Mouse (Mus musculus): ENCODE results near the gene Slc25a34. TPM values are rescaled to one million over a fixed set of nuclear protein-coding genes. Genes with fewer than 3 reads are reported as not detected.

Slc25a34 gene
- polyA plus RNA-seq, 1 experiment from 2014 or later, result 0.08 TPM

GRCm38 (mm10) chr4:141625774-141626550 is 2.3 kb upstream of the Slc25a34 start:
- 91% methylated on average over 16 of the region's 16 CpGs for WGBS
- Histone ChIP-seq H3K36me3 (ENCODE audit: control insufficient read depth, insufficient read depth, low read length) (peaks cover 68% of the 10 kb centered on the region), H3K27me3 (replicated peaks; ENCODE audit: control insufficient read depth, insufficient read depth, low read length) (no peaks in the 10 kb centered on the region)

GRCm38 (mm10) chr4:141624983-141625773 is 1.6 kb upstream of the Slc25a34 start:
- no peaks in the 10 kb centered on the region for H3K27me3 ChIP-seq (replicated peaks; ENCODE audit: control insufficient read depth, insufficient read depth, low read length)
- peaks cover 60% of the 10 kb centered on the region for H3K36me3 ChIP-seq (ENCODE audit: control insufficient read depth, insufficient read depth, low read length)
- H3K27ac ChIP-seq (replicated peaks; ENCODE audit: low read depth, low read length), result no peak overlapping the region
- no peaks in the 10 kb centered on the region for H3K9me3 ChIP-seq (ENCODE audit: control insufficient read depth, low read length)
- no peak overlapping the region for H3K9ac ChIP-seq (ENCODE audit: low read depth, low read length)
- no peaks in the 10 kb centered on the region for H3K4me1 ChIP-seq (ENCODE audit: control insufficient read depth, insufficient read depth, low read length)
- 79% methylated on average over 19 of the region's 19 CpGs for WGBS
- ATAC-seq (ENCODE audit: low read depth) (no peak), DNase-seq (ENCODE audit: low spot score) (no peak)
- no peak overlapping the region for H3K4me3 ChIP-seq (ENCODE audit: low read depth, low read length)
- no peak overlapping the region for H3K4me2 ChIP-seq (ENCODE audit: low read depth, low read length)

More at GRCm38 (mm10) chr4:141625774-141626550, 2.3 kb upstream of the Slc25a34 start:
- H3K27ac ChIP-seq (replicated peaks; ENCODE audit: low read depth, low read length), result no peak overlapping the region
- H3K4me3 ChIP-seq (ENCODE audit: low read depth, low read length), result no peak overlapping the region
- H3K9ac ChIP-seq (ENCODE audit: low read depth, low read length), result no peak overlapping the region
- ATAC-seq (ENCODE audit: low read depth) (no peak), DNase-seq (ENCODE audit: low spot score) (no peak)
- H3K4me2 ChIP-seq (ENCODE audit: low read depth, low read length), result no peak overlapping the region
- no peaks in the 10 kb centered on the region for H3K9me3 ChIP-seq (ENCODE audit: control insufficient read depth, low read length)
- no peaks in the 10 kb centered on the region for H3K4me1 ChIP-seq (ENCODE audit: control insufficient read depth, insufficient read depth, low read length)

GRCm38 (mm10) chr4:141624134-141624533 is 513 bp upstream of the Slc25a34 start:
- 91% methylated on average over 7 of the region's 8 CpGs for WGBS
- Histone ChIP-seq H3K4me3 (ENCODE audit: low read depth, low read length) (no peak overlapping the region), H3K36me3 (ENCODE audit: control insufficient read depth, insufficient read depth, low read length) (peaks cover 50% of the 10 kb centered on the region), H3K9ac (ENCODE audit: low read depth, low read length) (no peak overlapping the region), H3K27me3 (replicated peaks; ENCODE audit: control insufficient read depth, insufficient read depth, low read length) (no peaks in the 10 kb centered on the region), H3K4me2 (ENCODE audit: low read depth, low read length) (no peak overlapping the region), H3K27ac (replicated peaks; ENCODE audit: low read depth, low read length) (no peak overlapping the region), H3K4me1 (ENCODE audit: control insufficient read depth, insufficient read depth, low read length) (no peaks in the 10 kb centered on the region), H3K9me3 (ENCODE audit: control insufficient read depth, low read length) (no peaks in the 10 kb centered on the region)
- no peak for DNase-seq (ENCODE audit: low spot score)
- no peak for ATAC-seq (ENCODE audit: low read depth)

GRCm38 (mm10) chr4:141623037-141623436 is 584 bp downstream of the Slc25a34 start:
- Histone ChIP-seq H3K4me3 (ENCODE audit: low read depth, low read length) (no peak overlapping the region), H3K27ac (replicated peaks; ENCODE audit: low read depth, low read length) (no peak overlapping the region), H3K4me1 (ENCODE audit: control insufficient read depth, insufficient read depth, low read length) (peaks cover 2% of the 10 kb centered on the region), H3K9me3 (ENCODE audit: control insufficient read depth, low read length) (no peaks in the 10 kb centered on the region), H3K4me2 (ENCODE audit: low read depth, low read length) (no peak overlapping the region), H3K36me3 (ENCODE audit: control insufficient read depth, insufficient read depth, low read length) (peaks cover 39% of the 10 kb centered on the region), H3K27me3 (replicated peaks; ENCODE audit: control insufficient read depth, insufficient read depth, low read length) (no peaks in the 10 kb centered on the region), H3K9ac (ENCODE audit: low read depth, low read length) (no peak overlapping the region)
- 85% methylated on average over 11 of the region's 11 CpGs for WGBS
- no peak for DNase-seq (ENCODE audit: low spot score)
- no peak for ATAC-seq (ENCODE audit: low read depth)

GRCm38 (mm10) chr4:141622580-141622979 is 1.0 kb downstream of the Slc25a34 start:
- Histone ChIP-seq H3K9me3 (ENCODE audit: control insufficient read depth, low read length) (no peaks in the 10 kb centered on the region), H3K4me3 (ENCODE audit: low read depth, low read length) (no peak overlapping the region), H3K36me3 (ENCODE audit: control insufficient read depth, insufficient read depth, low read length) (peaks cover 34% of the 10 kb centered on the region), H3K27ac (replicated peaks; ENCODE audit: low read depth, low read length) (no peak overlapping the region), H3K4me2 (ENCODE audit: low read depth, low read length) (no peak overlapping the region), H3K27me3 (replicated peaks; ENCODE audit: control insufficient read depth, insufficient read depth, low read length) (no peaks in the 10 kb centered on the region), H3K9ac (ENCODE audit: low read depth, low read length) (no peak overlapping the region), H3K4me1 (ENCODE audit: control insufficient read depth, insufficient read depth, low read length) (peaks cover 6% of the 10 kb centered on the region)
- ATAC-seq (ENCODE audit: low read depth) (no peak), DNase-seq (ENCODE audit: low spot score) (no peak)
- WGBS, result 72% methylated on average over 5 of the region's 5 CpGs

GRCm38 (mm10) chr4:141622091-141622490 is 1.5 kb downstream of the Slc25a34 start:
- Histone ChIP-seq H3K9me3 (ENCODE audit: control insufficient read depth, low read length) (no peaks in the 10 kb centered on the region), H3K9ac (ENCODE audit: low read depth, low read length) (no peak overlapping the region)

GRCm38 (mm10) chr4:141621297-141621696 is 2.3 kb downstream of the Slc25a34 start:
- Histone ChIP-seq H3K9ac (ENCODE audit: low read depth, low read length) (no peak overlapping the region), H3K4me3 (ENCODE audit: low read depth, low read length) (no peak overlapping the region), H3K36me3 (ENCODE audit: control insufficient read depth, insufficient read depth, low read length) (peaks cover 22% of the 10 kb centered on the region; the same call in 1 of the 2 replicates), H3K9me3 (ENCODE audit: control insufficient read depth, low read length) (no peaks in the 10 kb centered on the region), H3K4me2 (ENCODE audit: low read depth, low read length) (no peak overlapping the region), H3K4me1 (ENCODE audit: control insufficient read depth, insufficient read depth, low read length) (peaks cover 8% of the 10 kb centered on the region), H3K27ac (replicated peaks; ENCODE audit: low read depth, low read length) (no peak overlapping the region), H3K27me3 (replicated peaks; ENCODE audit: control insufficient read depth, insufficient read depth, low read length) (no peaks in the 10 kb centered on the region)
- DNase-seq (ENCODE audit: low spot score), result no peak
- ATAC-seq (ENCODE audit: low read depth), result no peak
- WGBS, result 81% methylated on average over 8 of the region's 8 CpGs

More at GRCm38 (mm10) chr4:141622091-141622490, 1.5 kb downstream of the Slc25a34 start:
- Histone ChIP-seq H3K36me3 (ENCODE audit: control insufficient read depth, insufficient read depth, low read length) (peaks cover 30% of the 10 kb centered on the region), H3K4me2 (ENCODE audit: low read depth, low read length) (no peak overlapping the region), H3K27me3 (replicated peaks; ENCODE audit: control insufficient read depth, insufficient read depth, low read length) (no peaks in the 10 kb centered on the region), H3K4me1 (ENCODE audit: control insufficient read depth, insufficient read depth, low read length) (peaks cover 8% of the 10 kb centered on the region), H3K27ac (replicated peaks; ENCODE audit: low read depth, low read length) (no peak overlapping the region), H3K4me3 (ENCODE audit: low read depth, low read length) (no peak overlapping the region)
- DNase-seq (ENCODE audit: low spot score), result no peak
- no peak for ATAC-seq (ENCODE audit: low read depth)
- 69% methylated on average over 8 of the region's 8 CpGs for WGBS

- Histone ChIP-seq H3K9me3 (ENCODE audit: control insufficient read depth, low read length) (no peaks in the 10 kb centered on the region), H3K4me3 (ENCODE audit: low read depth, low read length) (no peak overlapping the region), H3K36me3 (ENCODE audit: control insufficient read depth, insufficient read depth, low read length) (0 out of 2 replicates have a peak, but pooled peaks cover 3% of the 10 kb centered on the region), H3K4me1 (ENCODE audit: control insufficient read depth, insufficient read depth, low read length) (peaks cover 8% of the 10 kb centered on the region), H3K9ac (ENCODE audit: low read depth, low read length) (no peak overlapping the region), H3K27me3 (replicated peaks; ENCODE audit: control insufficient read depth, insufficient read depth, low read length) (no peaks in the 10 kb centered on the region), H3K4me2 (ENCODE audit: low read depth, low read length) (no peak overlapping the region), H3K27ac (replicated peaks; ENCODE audit: low read depth, low read length) (no peak overlapping the region)
- no peak for DNase-seq (ENCODE audit: low spot score)
- WGBS, result 85% methylated on average over 9 of the region's 9 CpGs
- no peak for ATAC-seq (ENCODE audit: low read depth)
Measured at GRCm38 (mm10) chr4:141619299-141619883, 4.2 kb downstream of the Slc25a34 start.

Data from embryonic facial prominence, embryonic 14.5 days (tissue).